Mouse (Mus musculus): ENCODE measurements around the gene Cyp2j8.
"Not testable (repeated sequence)": the region's sequence is repeated elsewhere in the genome, so short reads cannot be mapped to it uniquely, and the experiment has no call there.

- TF ChIP-seq CTCF, EP300 (IDR thresholded peaks at IDR 0.05; ENCODE audit: low read depth): not testable (repeated sequence)
These were observed 43.7 kb downstream of the Cyp2j8 start for GRCm38 (mm10) chr4:96463311-96464060.
